Mouse (Mus musculus) c-Kit-positive CD71-negative TER-119-negative erythroid progenitor cells, embryonic 14.5 days (primary cell): ENCODE measurements around the gene Pbld2.

Source experiments
- DNase-seq: peaks from one replicate; pipeline ENCODE4 v3.0.0-alpha.2; 2013; ENCODE audit warnings: low read depth

Gene Pbld2

GRCm38 (mm10) chr10:63023749-63024579 is at the start of gene Pbld2, which contains the start of gene Hnrnph3:
Pbld2 (plus strand) TSS chr10:63024315.
Hnrnph3 (minus strand) TSS chr10:63024217.
- DNase-seq, result peak; percentile 95

- no peak for DNase-seq
Observed at GRCm38 (mm10) chr10:62979667-62980038, 44.5 kb upstream of the Pbld2 start.

DNA sequence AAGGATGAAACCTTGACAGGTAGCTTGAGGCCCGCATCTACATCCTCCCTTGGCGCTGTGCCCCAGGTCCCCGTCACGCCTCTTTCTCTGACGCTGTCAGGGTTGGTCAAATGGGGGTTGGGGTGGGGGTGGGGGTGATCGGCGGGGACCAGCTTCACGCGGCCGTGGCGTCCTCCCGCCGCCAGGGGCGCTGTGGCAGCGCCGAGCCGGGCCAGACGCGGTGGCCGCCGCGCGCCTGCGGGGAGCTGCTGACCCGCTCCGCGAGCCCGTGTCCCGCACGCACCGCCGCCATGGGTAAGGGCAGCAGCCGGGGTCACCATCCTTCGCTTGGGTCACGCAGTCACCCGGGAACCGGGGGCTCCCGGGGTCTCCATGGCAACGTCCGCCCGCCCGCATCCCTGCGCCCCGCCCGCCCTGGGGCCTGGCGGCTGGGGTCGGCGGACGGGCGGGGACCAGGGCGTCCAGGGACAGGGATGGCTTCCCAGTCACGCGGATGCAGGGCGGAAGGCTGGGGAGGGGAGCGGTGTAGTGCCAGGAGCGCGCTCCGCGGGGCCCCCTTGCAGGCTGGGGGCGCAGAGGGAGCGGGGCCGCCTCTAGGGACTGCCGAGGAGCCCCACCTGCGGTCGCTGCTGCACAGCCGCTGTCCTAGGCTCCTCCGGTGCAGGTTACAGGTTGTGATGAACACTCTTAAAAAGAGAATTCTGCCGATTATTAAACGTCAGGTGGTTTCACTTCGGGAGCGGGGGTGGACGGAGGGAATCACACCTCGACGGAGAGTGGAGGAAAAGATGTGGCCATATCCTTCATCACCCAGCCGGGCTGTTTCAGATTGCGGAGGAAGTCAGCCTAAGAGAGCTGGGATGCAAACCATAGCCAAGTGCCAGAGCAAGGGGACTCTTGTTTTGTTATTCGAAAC is 43.8 kb upstream of the Pbld2 start, which contains the start of gene Rufy2:
Gene Rufy2 (plus strand): TSS at position 185 of the 916 bp plus-strand sequence.
- DNase-seq, result peak; percentile 47

GRCm38 (mm10) chr10:62984072-62984471 is 40.0 kb upstream of the Pbld2 start:
- DNase-seq, result no peak

DNA sequence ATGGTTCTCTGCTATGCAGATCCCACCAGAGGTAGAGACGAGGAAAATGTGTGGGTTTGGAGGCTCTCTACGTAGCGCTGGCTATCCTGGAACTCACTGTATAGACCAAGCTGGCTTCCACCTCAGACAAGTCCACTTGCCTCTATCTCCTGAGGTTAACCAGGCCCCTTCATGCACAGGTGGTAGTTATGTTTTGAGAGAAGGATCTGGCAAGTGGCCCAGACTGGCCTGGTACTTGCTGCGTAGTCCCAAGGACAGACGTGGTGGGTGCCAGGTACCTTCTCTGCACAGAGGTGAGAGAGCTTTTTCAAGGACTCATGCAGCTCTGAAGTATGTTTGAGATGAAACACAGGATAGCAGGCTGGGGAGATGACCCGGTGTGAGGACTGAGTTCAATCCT is 39.6 kb upstream of the Pbld2 start:
- DNase-seq, result no peak

GRCm38 (mm10) chr10:62987341-62987740 is 36.8 kb upstream of the Pbld2 start:
- peak; percentile 46 for DNase-seq

GRCm38 (mm10) chr10:62990636-62991035 is 33.5 kb upstream of the Pbld2 start:
- no peak for DNase-seq

DNA sequence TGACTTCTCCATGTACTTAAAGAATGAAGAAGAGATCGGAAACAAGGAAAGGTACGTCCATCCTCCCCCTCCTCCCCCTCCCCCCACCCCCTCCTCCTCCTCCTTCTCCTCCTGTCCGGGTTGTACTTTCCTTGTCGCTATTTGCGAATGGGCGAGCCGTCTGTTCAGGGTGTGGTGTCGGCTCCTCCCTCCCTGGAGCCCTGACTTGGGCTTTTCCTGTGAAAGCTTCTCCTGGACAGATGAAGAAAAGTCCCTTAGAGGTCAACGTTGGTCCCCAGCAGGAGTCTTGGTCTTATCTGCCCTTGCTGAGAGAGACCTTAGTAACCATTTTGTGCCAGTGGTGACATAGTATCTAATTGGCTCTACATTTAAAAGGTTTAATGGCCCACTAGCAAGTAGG is 30.1 kb upstream of the Pbld2 start:
- DNase-seq, result no peak

- no peak for DNase-seq
Observed at GRCm38 (mm10) chr10:63000584-63000983, 23.5 kb upstream of the Pbld2 start.

DNA sequence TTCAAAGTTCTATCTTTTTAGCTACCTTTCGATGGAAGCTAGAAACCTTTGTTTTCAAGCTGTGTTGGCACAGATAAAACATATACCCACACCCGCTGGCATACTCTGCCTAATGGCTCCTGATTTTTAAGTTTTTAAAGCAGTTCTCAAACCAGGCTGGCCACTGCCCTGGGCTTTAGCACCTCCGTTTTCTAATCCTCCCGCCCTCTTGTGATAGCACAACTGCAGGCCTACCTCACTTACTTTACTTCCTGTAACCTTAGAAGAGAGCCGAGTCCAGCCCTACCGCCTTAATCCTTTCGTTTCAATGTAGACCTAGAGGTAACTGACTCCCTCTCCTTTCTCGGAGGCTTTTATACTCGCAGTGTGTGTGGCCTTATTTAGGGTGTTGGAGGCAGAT is 20.9 kb upstream of the Pbld2 start:
- no peak for DNase-seq

DNA sequence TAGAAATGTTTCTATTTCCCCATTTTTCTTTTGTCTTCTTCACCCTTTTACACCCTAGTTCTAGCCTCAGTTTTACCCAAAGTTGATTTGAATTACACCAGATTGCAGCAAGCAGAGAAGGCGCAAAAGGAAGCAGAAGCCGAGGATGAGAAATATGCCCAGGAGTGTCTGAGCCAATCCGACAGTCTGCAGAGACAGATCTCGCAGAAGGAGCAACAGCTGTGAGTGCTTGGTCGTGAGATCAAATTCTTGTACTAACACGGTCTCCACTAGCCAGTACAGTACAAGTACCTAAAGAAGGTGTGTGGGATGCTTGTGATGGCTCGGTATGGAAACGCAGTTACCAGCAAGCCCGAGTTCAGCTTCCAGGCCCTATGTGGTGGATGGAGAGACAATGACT is 19.6 kb upstream of the Pbld2 start:
- DNase-seq, result no peak

DNA sequence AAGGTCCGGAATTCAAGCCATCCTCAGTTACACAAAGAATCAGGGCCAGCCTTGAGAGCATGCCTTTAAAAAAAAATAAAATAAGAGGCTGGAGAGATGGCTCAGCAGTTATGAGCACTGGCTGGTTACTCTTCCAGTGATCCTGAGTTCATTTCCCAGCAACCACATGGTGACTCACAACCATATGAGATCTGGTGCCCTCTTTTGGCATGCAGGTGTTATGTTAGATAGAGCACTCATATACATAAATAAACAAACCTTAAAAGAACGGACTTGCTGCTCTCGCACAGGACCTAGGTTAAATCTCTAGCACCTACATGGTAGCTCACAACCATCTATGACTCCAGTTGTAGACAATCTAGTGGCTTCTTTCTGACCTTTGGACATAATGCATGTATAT is 15.9 kb upstream of the Pbld2 start:
- DNase-seq, result no peak

GRCm38 (mm10) chr10:63010268-63010667 is 13.8 kb upstream of the Pbld2 start:
- no peak for DNase-seq

- DNase-seq, result no peak
Observed at GRCm38 (mm10) chr10:63011556-63011955, 12.6 kb upstream of the Pbld2 start.

DNA sequence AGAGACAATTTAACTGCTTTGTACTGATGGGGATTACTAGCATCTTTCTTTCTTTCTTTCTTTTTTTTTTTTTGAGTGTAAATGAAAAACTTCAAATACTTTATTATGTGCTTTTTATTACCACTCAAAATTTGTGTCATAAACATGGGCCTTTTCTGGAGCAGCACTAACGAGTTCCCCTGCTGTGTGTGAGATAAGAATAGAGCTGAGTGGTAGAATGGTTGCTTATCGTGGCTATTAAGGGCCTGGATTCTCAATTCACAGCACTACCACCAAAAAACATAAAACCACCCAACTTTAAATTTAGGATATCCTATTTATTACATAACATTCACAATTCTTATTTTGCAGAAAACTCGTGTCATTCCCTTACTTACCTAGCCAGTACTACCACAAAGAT is 10.6 kb upstream of the Pbld2 start:
- DNase-seq, result no peak

GRCm38 (mm10) chr10:63014168-63014567 is 9.9 kb upstream of the Pbld2 start:
- DNase-seq, result no peak

DNA sequence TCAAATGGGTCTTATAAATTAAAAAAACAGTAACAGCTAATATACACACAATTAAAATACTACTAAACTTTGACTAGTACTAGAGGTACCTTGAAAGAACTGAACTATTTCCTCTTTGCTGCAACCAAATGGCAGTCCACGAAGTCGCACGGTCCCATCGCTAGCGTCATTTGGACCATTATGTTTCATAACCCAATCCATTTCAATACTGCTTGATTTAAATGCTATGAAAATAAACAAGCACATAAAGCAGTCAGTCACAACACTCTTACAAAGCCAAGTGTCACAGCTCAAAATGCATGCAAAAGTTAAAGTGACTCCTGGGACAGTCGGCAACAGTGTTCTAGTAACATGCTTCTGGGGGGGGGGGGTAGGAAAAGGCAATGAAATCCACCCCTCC is 4.8 kb upstream of the Pbld2 start:
- no peak for DNase-seq

- DNase-seq, result no peak
Observed at GRCm38 (mm10) chr10:63021702-63022101, 2.4 kb upstream of the Pbld2 start.

GRCm38 (mm10) chr10:63022541-63023120 is 1.5 kb upstream of the Pbld2 start:
- DNase-seq, result no peak

- no peak for DNase-seq
Observed at GRCm38 (mm10) chr10:63023121-63023748, 880 bp upstream of the Pbld2 start.

DNA sequence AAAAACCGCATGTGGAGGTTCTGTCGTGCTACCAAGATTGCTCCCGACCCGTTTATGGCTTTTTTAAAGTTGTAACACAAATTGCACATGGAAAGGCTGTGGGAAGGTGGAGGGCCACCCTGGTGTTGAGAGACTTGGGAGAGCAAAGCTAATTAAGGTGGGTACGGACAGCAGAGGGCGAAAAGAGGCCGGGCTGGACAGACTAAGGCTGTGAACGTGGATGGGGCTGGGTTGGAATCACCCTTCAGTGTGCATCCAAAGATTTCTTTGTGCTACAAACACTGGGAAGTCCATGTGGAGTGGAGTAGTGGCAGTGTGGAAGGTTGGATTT is 430 bp downstream of the Pbld2 start:
- DNase-seq, result no peak

GRCm38 (mm10) chr10:63025016-63025415 is 901 bp downstream of the Pbld2 start:
- DNase-seq, result no peak
